Mouse (Mus musculus) kidney, adult 2 months (tissue): Measurements from ENCODE around the gene Jade2. TPM values are rescaled to one million over a fixed set of nuclear protein-coding genes. Genes with fewer than 3 reads are reported as not detected.

Experiments used
- DNase-seq: peaks from one replicate; pipeline ENCODE4 v3.0.0; 2021
- H3K27ac ChIP-seq: fragments of 200-500 bp; 2 replicates; pipeline ENCODE4 v1.5.1; 2012; ENCODE audit warnings: low read depth, low read length, control low read depth, inconsistent platforms; ENCODE audit not compliant: insufficient read depth
- H3K27me3 ChIP-seq: fragments of 200-500 bp; replicated peaks from 2 replicates; pipeline ENCODE4 v1.6.1; 2012; ENCODE audit warnings: mild to moderate bottlenecking, moderate library complexity, low read length, inconsistent platforms; ENCODE audit not compliant: control insufficient read depth, insufficient read depth
- H3K36me3 ChIP-seq: fragments of 200-500 bp; 2 replicates; pipeline ENCODE4 v1.6.1; 2012; ENCODE audit warnings: mild to moderate bottlenecking, moderate library complexity, low read length, inconsistent platforms; ENCODE audit not compliant: control insufficient read depth, insufficient read depth
- H3K4me1 ChIP-seq: fragments of 200-500 bp; 2 replicates; pipeline ENCODE4 v1.6.1; 2011; ENCODE audit warnings: low read length; ENCODE audit not compliant: control insufficient read depth, insufficient read depth
- H3K4me3 ChIP-seq: fragments of 200-500 bp; 2 replicates; pipeline ENCODE4 v1.5.1; 2011; ENCODE audit warnings: mild to moderate bottlenecking, low read depth, low read length, control low read depth; ENCODE audit not compliant: insufficient read depth
- CTCF ChIP-seq: fragments of 200-500 bp; conservative IDR thresholded peaks from 2 replicates; pipeline ENCODE4 v1.5.1; 2011; ENCODE audit warnings: low read depth, mild to moderate bottlenecking, control low read depth, low read length, moderate library complexity, mixed read lengths; ENCODE audit not compliant: insufficient read depth, insufficient read length
- POLR2A ChIP-seq: fragments of 200-500 bp; IDR thresholded peaks from one replicate; pipeline ENCODE4 v1.6.1; 2011; ENCODE audit warnings: low read depth, low read length, control low read depth
- WGBS: fragments of 180-500 bp; shearing (Covaris S2); methylation state at CpG from one replicate; pipeline ENCODE4 v1.1.7; 2018; 5-methylcytosine and 5-hydroxymethylcytosine counted together
- polyA plus RNA-seq: library from polyadenylated mRNA; depleted of rRNA; stranded (reverse); fragments of >200 nt; gene quantifications from 2 replicates; pipeline ENCODE4 v1.2.3, GENCODE M21; 2012

Jade2 gene
- polyA plus RNA-seq, 1 experiment: 13.4 TPM

GRCm38 (mm10) chr11:51850741-51851330 lies 6.6 kb downstream of the Jade2 start:
- WGBS: 85% methylated on average over 11 of the region's 11 CpGs
- DNase-seq: no peak
- Histone ChIP-seq H3K36me3 (no peaks in the 10 kb centered on the region), H3K4me1 (peaks cover 7% of the 10 kb centered on the region; the same call in 1 of the 2 replicates), H3K27ac (no peak overlapping the region), H3K4me3 (no peak overlapping the region), H3K27me3 (no peaks in the 10 kb centered on the region)
- TF ChIP-seq CTCF (no peak), POLR2A (no peak)

- no peak overlapping the region for H3K4me3 ChIP-seq
- no peak for DNase-seq
- WGBS: 88% methylated on average over 3 of the region's 3 CpGs
- no peaks in the 10 kb centered on the region for H3K27me3 ChIP-seq
- H3K36me3 ChIP-seq: no peaks in the 10 kb centered on the region
- TF ChIP-seq POLR2A (no peak), CTCF (no peak)
- H3K4me1 ChIP-seq: peaks cover 3% of the 10 kb centered on the region; the same call in 1 of the 2 replicates
- H3K27ac ChIP-seq: no peak overlapping the region
Observed at GRCm38 (mm10) chr11:51848324-51848723, 9.1 kb downstream of the Jade2 start.

GRCm38 (mm10) chr11:51847902-51848301 lies 9.6 kb downstream of the Jade2 start:
- no peak overlapping the region for H3K27ac ChIP-seq
- H3K4me3 ChIP-seq: no peak overlapping the region
- 0 out of 2 replicates have a peak, but pooled peaks cover 3% of the 10 kb centered on the region for H3K4me1 ChIP-seq
- H3K36me3 ChIP-seq: no peaks in the 10 kb centered on the region
- DNase-seq: no peak
- WGBS: 94% methylated on average over 1 of the region's 1 CpGs
- H3K27me3 ChIP-seq: no peaks in the 10 kb centered on the region
- no peak for TF ChIP-seq CTCF
- no peak for TF ChIP-seq POLR2A

GRCm38 (mm10) chr11:51845981-51846883 lies 11.2 kb downstream of the Jade2 start:
- Histone ChIP-seq H3K4me3 (no peak overlapping the region), H3K27me3 (no peaks in the 10 kb centered on the region), H3K27ac (no peak overlapping the region), H3K36me3 (no peaks in the 10 kb centered on the region), H3K4me1 (0 out of 2 replicates have a peak, but pooled peaks cover 3% of the 10 kb centered on the region)
- no peak for DNase-seq
- TF ChIP-seq CTCF (no peak), POLR2A (no peak)
- 93% methylated on average over 16 of the region's 16 CpGs for WGBS

- H3K36me3 ChIP-seq: no peaks in the 10 kb centered on the region
- H3K27ac ChIP-seq: no peak overlapping the region
- no peak overlapping the region for H3K4me3 ChIP-seq
- DNase-seq: no peak
- no peaks in the 10 kb centered on the region for H3K27me3 ChIP-seq
- no peak for TF ChIP-seq POLR2A
- TF ChIP-seq CTCF: no peak
- no peaks in the 10 kb centered on the region for H3K4me1 ChIP-seq
- 64% methylated on average over 10 of the region's 10 CpGs for WGBS
Observed at GRCm38 (mm10) chr11:51844529-51845098, 12.8 kb downstream of the Jade2 start.

- H3K4me1 ChIP-seq: no peaks in the 10 kb centered on the region
- no peak for DNase-seq
Observed at GRCm38 (mm10) chr11:51843898-51844297, 13.6 kb downstream of the Jade2 start.

GRCm38 (mm10) chr11:51843168-51843567 lies 14.3 kb downstream of the Jade2 start:
- Histone ChIP-seq H3K27ac (no peak overlapping the region), H3K27me3 (no peaks in the 10 kb centered on the region), H3K4me3 (no peak overlapping the region), H3K4me1 (no peaks in the 10 kb centered on the region), H3K36me3 (no peaks in the 10 kb centered on the region)
- TF ChIP-seq POLR2A: no peak
- no peak for TF ChIP-seq CTCF
- DNase-seq: no peak
- WGBS: 96% methylated on average over 4 of the region's 4 CpGs

More at GRCm38 (mm10) chr11:51843898-51844297, 13.6 kb downstream of the Jade2 start:
- no peaks in the 10 kb centered on the region for H3K36me3 ChIP-seq
- H3K27ac ChIP-seq: no peak overlapping the region
- H3K27me3 ChIP-seq: no peaks in the 10 kb centered on the region
- TF ChIP-seq POLR2A (no peak), CTCF (no peak)
- H3K4me3 ChIP-seq: no peak overlapping the region
